Mouse (Mus musculus) 3T3-L1 (cell line): ENCODE results near the gene Grin1.
"Not testable (repeated sequence)": the region's sequence is repeated elsewhere in the genome, so short reads cannot be mapped to it uniquely, and the experiment has no call there.

Experiments used
- DNase-seq: peaks from one replicate; pipeline ENCODE4 v3.0.0-alpha.2; 2015; ENCODE audit warnings: low read depth, low spot score

Grin1 gene

DNA sequence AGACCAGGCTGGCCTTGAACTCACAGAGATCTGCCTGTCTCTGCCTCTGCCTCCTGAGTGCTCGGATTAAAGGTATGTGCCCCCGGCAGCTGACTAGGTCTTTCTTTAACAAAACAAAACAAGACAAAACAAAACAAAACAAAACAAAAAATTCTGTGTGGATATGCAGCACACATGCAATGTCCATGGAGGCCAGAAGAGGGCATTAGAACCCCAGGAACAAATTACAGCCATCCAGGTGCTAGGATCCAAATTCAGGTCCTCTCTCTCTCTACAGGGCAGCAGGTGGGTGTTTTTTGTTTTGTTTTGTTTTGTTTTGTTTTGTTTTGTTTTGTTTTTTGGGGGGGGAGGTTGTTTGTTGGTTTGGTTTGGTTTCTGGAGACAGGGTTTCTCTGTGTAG lies 60.1 kb downstream of the Grin1 start:
- DNase-seq: no peak

DNA sequence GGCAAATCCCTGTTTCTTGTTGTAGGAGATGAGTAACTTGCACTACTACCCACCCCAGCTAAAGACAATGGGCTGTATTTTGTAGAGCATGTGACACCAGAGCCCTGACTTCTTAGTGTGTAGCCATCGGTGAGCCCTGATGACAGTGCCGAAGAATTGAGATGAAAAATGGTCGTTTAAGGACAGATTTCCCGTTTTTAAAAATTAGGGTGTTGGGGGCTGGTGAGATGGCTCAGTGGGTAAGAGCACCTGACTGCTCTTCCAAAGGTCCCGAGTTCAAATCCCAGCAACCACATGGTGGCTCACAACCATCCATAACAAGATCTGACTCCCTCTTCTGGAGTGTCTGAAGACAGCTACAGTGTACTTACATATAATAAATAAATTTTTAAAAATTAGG lies 61.7 kb downstream of the Grin1 start:
- not testable (repeated sequence) for DNase-seq

DNA sequence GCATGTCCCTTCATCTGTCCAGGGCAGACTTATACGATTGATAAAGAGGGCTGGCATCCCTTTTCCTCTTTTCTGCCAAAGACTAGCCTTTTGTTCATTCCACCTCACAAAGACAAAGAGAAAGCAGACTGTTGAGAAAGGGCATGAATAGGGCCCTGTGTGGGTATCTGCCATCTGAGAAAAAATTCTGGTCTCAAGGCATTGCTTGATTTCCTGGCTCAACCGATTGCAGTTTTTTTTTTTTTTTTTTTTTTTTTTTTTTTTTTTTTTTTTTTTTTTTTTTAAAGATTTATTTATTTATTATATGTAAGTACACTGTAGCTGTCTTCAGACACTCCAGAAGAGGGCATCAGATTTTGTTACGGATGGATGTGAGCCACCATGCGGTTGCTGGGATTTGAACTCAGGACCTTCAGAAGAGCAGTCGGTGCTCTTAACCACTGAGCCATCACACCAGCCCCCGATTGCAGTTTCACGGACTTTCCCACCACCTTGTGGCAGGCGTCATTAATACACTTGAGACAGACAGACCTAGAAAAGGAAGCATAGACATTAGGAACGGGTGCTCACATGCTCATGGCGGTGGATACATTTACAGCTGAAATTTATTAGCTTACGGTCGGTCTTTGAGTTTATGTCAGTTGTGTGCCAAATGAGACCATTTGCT lies 62.4 kb downstream of the Grin1 start:
- DNase-seq: peak; percentile 75

DNA sequence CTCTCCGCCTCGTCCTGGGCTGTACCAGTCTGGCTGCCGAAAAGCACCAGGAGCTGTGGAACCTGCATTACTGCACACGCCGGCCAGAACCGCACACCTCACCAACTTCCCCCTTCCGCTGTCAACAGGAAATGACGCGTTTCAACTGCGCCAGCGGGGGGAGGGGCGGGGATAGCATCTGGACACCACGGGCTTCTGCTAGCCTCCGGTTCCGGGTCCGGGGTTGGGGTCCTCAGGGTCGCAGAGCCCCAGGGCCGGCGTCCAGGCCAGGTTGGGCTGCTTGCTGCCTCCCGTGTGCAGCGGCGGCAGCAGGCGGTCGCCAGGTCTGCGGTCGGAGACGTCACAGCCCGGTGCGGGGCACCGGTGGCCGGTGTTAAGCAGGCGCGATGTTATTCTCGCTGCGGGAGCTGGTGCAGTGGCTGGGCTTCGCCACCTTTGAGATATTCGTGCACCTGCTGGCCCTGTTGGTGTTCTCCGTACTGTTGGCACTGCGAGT lies 63.7 kb downstream of the Grin1 start, which contains the start of gene Tmem203:
Gene Tmem203, plus strand, starts transcription at position 156 of the 496 bp plus-strand sequence.
- peak; percentile 90 for DNase-seq

DNA sequence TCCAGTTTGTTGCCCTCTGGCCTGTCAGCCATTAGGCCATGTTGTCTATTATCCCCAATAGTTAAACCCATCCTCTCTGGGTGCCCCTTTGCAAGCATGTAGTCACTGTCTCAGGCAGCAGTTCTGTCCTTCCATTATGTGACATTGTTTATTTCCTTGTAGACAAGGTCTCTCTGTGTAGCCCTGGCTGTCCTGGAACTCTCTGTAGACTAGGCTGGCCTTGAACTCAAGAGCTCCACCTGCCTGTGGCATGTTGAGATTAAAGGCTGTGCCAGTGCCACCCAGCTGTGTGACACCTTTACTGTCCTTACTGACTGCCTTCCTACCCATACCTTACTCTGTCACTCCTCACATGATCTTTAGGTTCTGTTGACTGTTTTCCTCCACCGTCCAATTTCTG lies 66.7 kb downstream of the Grin1 start:
- DNase-seq: peak; percentile 40

DNA sequence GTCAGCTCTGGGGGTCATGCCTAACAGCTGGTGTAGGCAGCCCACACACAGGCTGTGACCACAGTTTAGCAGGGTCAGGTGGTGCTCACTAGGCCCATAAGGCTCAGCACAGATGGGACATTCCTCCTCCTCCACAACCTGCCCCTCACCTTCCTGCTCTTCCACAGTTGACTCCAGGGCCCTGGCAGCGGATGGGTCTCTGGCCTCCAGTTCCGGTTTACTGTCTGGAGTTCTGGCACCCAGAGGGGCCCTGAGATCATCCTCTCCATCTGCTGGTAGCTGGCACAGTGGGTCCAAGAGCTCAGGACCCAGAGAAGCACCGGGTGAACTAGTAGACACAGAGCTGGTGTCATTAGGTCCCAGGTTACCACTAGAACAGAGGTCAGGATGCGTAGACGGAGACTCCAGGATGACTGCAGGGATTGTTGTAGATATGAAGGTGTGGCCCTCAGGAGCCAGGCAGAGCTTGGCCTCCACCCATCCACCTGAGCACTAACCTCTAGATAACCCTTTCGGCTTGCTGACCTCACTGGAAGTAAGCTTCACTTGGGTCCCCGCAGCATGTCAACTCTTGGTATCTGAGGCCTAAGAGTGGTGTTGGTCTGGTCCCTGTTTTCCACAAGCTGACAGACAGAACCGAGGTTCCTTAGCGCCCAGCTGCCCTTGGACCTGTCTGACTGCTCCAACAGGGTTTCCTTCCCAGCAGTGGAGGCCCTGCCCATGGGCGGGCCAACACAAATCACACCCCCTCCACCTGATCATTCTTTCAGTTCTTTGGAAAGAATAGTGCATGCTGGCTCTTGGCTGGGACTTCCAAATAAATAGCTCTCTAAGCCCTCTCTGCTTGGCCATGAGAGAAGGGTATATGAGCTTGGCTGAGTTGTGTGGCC lies 72.6 kb downstream of the Grin1 start, which contains the start of gene AL732309.1:
Gene AL732309.1, minus strand, starts transcription at position 681 of the 890 bp plus-strand sequence.
- no peak for DNase-seq

DNA sequence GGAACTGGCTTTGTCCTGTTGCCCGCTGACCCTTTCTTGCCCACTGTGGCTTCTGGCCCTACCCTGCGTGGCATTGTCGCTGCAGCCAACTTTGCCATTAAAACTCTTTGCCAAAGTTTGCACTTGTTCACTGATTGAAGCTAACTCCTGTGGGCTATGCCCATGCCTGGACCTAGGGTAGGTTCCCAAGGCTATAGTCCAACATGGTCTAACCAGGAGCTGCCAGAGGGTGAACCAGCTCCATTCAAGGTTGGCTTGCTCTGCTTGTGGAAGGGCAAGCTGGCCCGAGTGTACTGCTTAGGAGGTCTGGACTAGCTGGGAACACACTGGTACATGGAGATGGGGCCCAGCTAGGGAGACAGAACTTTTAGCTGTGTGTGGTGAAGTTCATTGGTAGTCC lies 74.8 kb downstream of the Grin1 start:
- no peak for DNase-seq

DNA sequence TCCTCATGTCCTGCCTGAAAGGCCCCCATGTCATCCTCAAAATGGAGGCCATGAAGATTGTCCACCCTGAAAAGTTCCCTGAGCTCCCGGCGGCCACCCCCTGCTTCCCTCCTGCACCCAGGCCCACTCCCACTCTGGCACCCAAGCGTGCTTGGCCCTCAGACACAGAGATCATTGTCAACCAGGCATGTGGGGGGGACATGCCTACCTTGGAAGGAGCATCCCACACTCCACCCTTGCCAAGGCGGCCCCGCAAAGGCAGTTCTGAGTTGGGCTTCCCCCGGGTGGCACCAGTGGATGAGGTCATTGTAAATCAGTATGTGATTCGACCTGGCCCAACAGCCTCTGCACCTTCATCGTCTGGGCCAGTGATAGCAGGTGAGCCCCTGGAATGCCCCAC lies 75.6 kb downstream of the Grin1 start:
- no peak for DNase-seq

DNA sequence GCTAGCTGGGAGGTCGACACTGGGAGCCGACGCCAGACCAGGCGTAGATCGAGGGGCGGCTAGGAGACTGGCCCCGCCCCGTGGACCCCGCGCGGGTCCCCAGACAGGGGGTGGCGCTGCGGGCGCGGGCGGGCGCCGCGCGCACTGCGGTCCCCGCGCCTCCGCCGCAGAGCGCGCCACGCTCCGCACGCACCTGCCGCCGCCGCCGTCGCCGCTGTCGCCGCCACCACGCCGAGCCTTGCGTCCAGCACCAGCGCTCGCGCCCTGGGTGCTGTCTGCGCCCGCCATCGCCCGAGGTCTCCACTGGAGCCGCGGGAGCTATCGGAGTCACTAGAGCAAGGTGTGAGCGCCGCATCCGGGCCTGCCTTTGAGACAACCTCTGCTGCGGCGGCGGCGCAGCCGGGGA lies 76.9 kb downstream of the Grin1 start, which contains the start of the genes Rnf208 and Cysrt1:
Gene Rnf208, plus strand, starts transcription at position 155 of the 406 bp plus-strand sequence.
Gene Cysrt1, minus strand, starts transcription at position 352 of the 406 bp plus-strand sequence.
- DNase-seq: no peak

DNA sequence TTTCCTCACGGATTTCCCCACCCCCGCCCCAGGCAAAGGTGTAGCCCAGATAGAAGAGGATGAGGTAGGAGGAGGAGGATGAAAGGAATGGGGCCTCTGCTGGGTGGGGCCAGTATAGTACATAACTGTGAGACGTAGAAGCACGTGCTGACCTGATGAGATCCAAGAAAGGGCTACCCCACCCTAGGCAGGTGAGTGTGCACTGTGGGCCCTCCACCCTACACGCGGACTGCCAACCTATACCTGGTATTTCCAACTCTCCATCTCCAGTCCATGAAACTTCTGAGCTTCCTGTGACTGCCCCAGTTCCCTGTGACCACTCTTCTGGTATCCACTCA lies 77.6 kb downstream of the Grin1 start:
- no peak for DNase-seq
